Mouse (Mus musculus): ENCODE results near the gene Tdrkh.

- TF ChIP-seq TAL1 (IDR thresholded peaks at IDR 0.05; ENCODE audit: low read length) (no peak), GATA1 (IDR thresholded peaks at IDR 0.05; ENCODE audit: low read length) (no peak)
Measured at GRCm38 (mm10) chr3:94443597-94443964, 30.5 kb downstream of the Tdrkh start, which contains the start of gene Oaz3.

Measured in erythroblast, embryonic 14.5 days (primary cell).